Mouse (Mus musculus) liver, embryonic 12.5 days (tissue): ENCODE measurements around the gene Atp1b2. TPM values are rescaled to one million over a fixed set of nuclear protein-coding genes. Genes with fewer than 3 reads are reported as not detected.
A peak's percentile ranks its signal among the peaks of the same experiment; 100 is the strongest.

Source experiments
- ATAC-seq: fragments of 200-750 bp; cut with Nextera tagmentation; 2 replicates; pipeline ENCODE4 v1.8.0; 2017; ENCODE audit warnings: moderate number of reproducible peaks, mild to moderate bottlenecking, moderate library complexity
- H3K27ac ChIP-seq: fragments of 300-500 bp; sonication (generic); 2 replicates; pipeline ENCODE4 v1.5.1; 2016; ENCODE audit warnings: mild to moderate bottlenecking
- H3K27me3 ChIP-seq: fragments of 300-500 bp; sonication (generic); replicated peaks from 2 replicates; pipeline ENCODE4 v1.6.1; 2016; ENCODE audit warnings: mild to moderate bottlenecking, moderate library complexity
- H3K36me3 ChIP-seq: fragments of 300-500 bp; sonication (generic); 2 replicates; pipeline ENCODE4 v1.6.1; 2016; ENCODE audit warnings: mild to moderate bottlenecking, moderate library complexity
- H3K4me1 ChIP-seq: fragments of 300-500 bp; sonication (generic); 2 replicates; pipeline ENCODE4 v1.6.1; 2016
- H3K4me2 ChIP-seq: fragments of 300-500 bp; sonication (generic); 2 replicates; pipeline ENCODE4 v1.6.1; 2016; ENCODE audit warnings: mild to moderate bottlenecking, moderate library complexity
- H3K4me3 ChIP-seq: fragments of 300-500 bp; sonication (generic); 2 replicates; pipeline ENCODE4 v1.5.1; 2016; ENCODE audit warnings: mild to moderate bottlenecking, moderate library complexity
- H3K9ac ChIP-seq: fragments of 300-500 bp; sonication (generic); 2 replicates; pipeline ENCODE4 v1.6.1; 2016; ENCODE audit warnings: mild to moderate bottlenecking, moderate library complexity
- H3K9me3 ChIP-seq: fragments of 300-500 bp; sonication (generic); replicated peaks from 2 replicates; pipeline ENCODE4 v1.6.1; 2016; ENCODE audit warnings: mild to moderate bottlenecking, moderate library complexity
- WGBS: fragments of 180-500 bp; shearing (Covaris S2); methylation state at CpG from one replicate; pipeline ENCODE4 v1.1.7; 2016; ENCODE audit not compliant: insufficient replicate concordance; 5-methylcytosine and 5-hydroxymethylcytosine counted together
- polyA plus RNA-seq: library from polyadenylated mRNA; unstranded; fragments of >200 nt; fragmentation: Nextera tagmentation; extraction: Ambion mirVana; gene quantifications from 2 replicates; pipeline ENCODE4 v1.2.1, GENCODE M21; 2016

Atp1b2 gene
- polyA plus RNA-seq, 1 experiment from 2014 or later: 38.3 TPM

GRCm38 (mm10) chr11:69589207-69589834 is 16.4 kb downstream of the Atp1b2 start:
- peak overlapping the region; percentile 64 for H3K9ac ChIP-seq
- peaks cover 80% of the 10 kb centered on the region for H3K36me3 ChIP-seq
- peak overlapping the region; percentile 61 for H3K4me2 ChIP-seq
- 41% methylated on average over 22 of the region's 22 CpGs for WGBS
- no peaks in the 10 kb centered on the region for H3K27me3 ChIP-seq
- H3K4me3 ChIP-seq: peak overlapping the region; percentile 10
- H3K4me1 ChIP-seq: peaks cover 93% of the 10 kb centered on the region
- peak; percentile 81 for ATAC-seq
- peak overlapping the region; percentile 95 for H3K27ac ChIP-seq
- no peaks in the 10 kb centered on the region for H3K9me3 ChIP-seq

- Histone ChIP-seq H3K9ac (peak overlapping the region; percentile 50), H3K4me3 (peak overlapping the region; percentile 32), H3K4me2 (peak overlapping the region; percentile 63), H3K27ac (peak overlapping the region; percentile 95), H3K36me3 (peaks cover 65% of the 10 kb centered on the region), H3K27me3 (no peaks in the 10 kb centered on the region), H3K4me1 (peaks cover 91% of the 10 kb centered on the region), H3K9me3 (no peaks in the 10 kb centered on the region)
- ATAC-seq: peak; percentile 76
- 29% methylated on average over 7 of the region's 7 CpGs for WGBS
These were observed 19.9 kb downstream of the Atp1b2 start for GRCm38 (mm10) chr11:69585718-69586325.

DNA sequence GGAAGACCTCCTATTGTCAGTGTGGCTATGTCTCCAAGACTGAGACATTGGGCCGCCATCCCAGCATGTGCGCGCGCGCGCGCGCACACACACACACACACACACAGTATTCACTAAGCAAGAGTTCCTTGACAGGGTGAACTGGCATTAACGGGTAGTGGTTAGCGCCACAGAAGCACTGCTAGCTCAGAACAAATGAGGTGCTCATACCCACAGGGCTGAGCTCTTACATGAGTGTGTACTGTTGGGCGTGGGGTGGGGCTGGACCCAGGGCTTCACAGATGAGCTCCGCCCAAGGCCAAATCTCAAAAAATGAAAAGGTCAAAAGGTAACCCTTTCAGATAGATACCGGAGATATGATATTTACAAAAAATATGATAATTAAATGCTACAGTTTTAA is 20.8 kb downstream of the Atp1b2 start:
- WGBS: 84% methylated on average over 13 of the region's 13 CpGs
- Histone ChIP-seq H3K9me3 (no peaks in the 10 kb centered on the region), H3K4me3 (0 out of 2 replicates have a peak overlapping the region, but pooled peaks have one; percentile 4), H3K4me1 (peaks cover 83% of the 10 kb centered on the region), H3K27me3 (no peaks in the 10 kb centered on the region), H3K9ac (peak overlapping the region; percentile 50), H3K4me2 (peak overlapping the region; percentile 63), H3K36me3 (peaks cover 56% of the 10 kb centered on the region), H3K27ac (peak overlapping the region; percentile 95)
- no peak for ATAC-seq

- Histone ChIP-seq H3K9ac (peak overlapping the region; percentile 50; the same call in 1 of the 2 replicates), H3K4me3 (no peak overlapping the region), H3K27ac (peak overlapping the region; percentile 95), H3K4me1 (peaks cover 79% of the 10 kb centered on the region), H3K27me3 (no peaks in the 10 kb centered on the region), H3K4me2 (peak overlapping the region; percentile 63; the same call in 1 of the 2 replicates), H3K9me3 (no peaks in the 10 kb centered on the region), H3K36me3 (peaks cover 46% of the 10 kb centered on the region)
- 63% methylated on average over 7 of the region's 7 CpGs for WGBS
- ATAC-seq: no peak
These were observed 21.7 kb downstream of the Atp1b2 start for GRCm38 (mm10) chr11:69584008-69584407.

- ATAC-seq: no peak
- H3K4me3 ChIP-seq: peak overlapping the region; percentile 86
- peaks cover 32% of the 10 kb centered on the region for H3K36me3 ChIP-seq
- peak overlapping the region; percentile 96 for H3K4me2 ChIP-seq
- WGBS: 53% methylated on average over 9 of the region's 9 CpGs
- no peaks in the 10 kb centered on the region for H3K9me3 ChIP-seq
- H3K27ac ChIP-seq: peak overlapping the region; percentile 95
- peak overlapping the region; percentile 89 for H3K9ac ChIP-seq
- H3K27me3 ChIP-seq: no peaks in the 10 kb centered on the region
- peaks cover 74% of the 10 kb centered on the region for H3K4me1 ChIP-seq
These were observed 23.4 kb downstream of the Atp1b2 start for GRCm38 (mm10) chr11:69582230-69582805.

DNA sequence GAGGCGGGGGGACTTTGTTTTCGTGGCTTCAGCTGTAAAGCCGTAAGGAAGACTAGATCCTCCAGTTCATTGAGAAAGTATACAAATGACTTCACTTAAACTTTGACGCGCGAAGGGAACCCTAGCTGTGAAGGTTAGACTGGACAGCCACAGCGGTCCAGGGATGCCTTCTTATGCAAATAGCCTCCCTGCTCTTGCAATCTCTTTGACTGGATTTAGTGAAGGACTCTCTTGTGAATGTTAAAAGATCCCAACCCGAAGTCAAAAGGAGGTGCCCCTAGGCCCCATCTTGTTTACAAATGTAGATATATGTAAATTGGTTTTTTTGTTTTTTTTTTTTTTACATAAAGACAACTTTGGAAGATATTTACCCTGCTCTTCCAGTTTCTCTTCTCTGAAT is 23.9 kb downstream of the Atp1b2 start:
- ATAC-seq: no peak
- peaks cover 74% of the 10 kb centered on the region for H3K4me1 ChIP-seq
- H3K4me3 ChIP-seq: peak overlapping the region; percentile 86
- H3K36me3 ChIP-seq: peaks cover 32% of the 10 kb centered on the region
- WGBS: 1% methylated on average over 8 of the region's 8 CpGs
- H3K4me2 ChIP-seq: peak overlapping the region; percentile 96
- peak overlapping the region; percentile 89 for H3K9ac ChIP-seq
- H3K27ac ChIP-seq: peak overlapping the region; percentile 95
- H3K27me3 ChIP-seq: no peaks in the 10 kb centered on the region
- H3K9me3 ChIP-seq: no peaks in the 10 kb centered on the region

DNA sequence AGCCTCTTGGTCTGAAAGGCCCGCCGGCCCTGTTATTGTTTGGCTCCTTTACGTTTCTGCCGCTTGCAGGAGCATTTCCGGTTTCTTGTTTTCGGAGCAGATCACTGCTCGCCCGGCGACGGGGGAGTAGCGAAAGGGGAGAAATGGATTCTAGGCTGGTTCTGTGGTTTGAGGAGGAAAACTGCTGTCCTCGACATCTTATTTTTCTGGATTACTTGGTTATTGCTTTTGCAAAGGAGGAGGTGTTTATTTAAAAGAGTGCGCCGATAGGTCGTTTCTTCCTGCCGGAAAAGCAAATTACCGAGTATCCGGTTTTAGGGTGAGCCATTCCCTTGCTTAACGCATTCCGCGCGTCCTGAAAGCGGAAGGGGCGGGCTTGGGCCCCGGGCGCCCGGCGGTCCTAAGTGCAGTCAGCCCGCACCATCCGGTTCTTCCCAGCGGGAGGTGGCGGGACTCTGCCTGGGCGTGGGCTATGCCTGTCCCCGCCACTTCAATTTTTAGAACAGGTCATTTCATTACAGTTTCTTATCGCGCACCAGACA is 24.5 kb downstream of the Atp1b2 start:
- Histone ChIP-seq H3K4me2 (peak overlapping the region; percentile 96), H3K27me3 (no peaks in the 10 kb centered on the region), H3K27ac (peak overlapping the region; percentile 95), H3K4me3 (peak overlapping the region; percentile 86), H3K9me3 (no peaks in the 10 kb centered on the region), H3K9ac (peak overlapping the region; percentile 89), H3K4me1 (peaks cover 74% of the 10 kb centered on the region), H3K36me3 (peaks cover 33% of the 10 kb centered on the region)
- ATAC-seq: peak; percentile 84
- under 1% methylated on average over 36 of the region's 36 CpGs for WGBS

DNA sequence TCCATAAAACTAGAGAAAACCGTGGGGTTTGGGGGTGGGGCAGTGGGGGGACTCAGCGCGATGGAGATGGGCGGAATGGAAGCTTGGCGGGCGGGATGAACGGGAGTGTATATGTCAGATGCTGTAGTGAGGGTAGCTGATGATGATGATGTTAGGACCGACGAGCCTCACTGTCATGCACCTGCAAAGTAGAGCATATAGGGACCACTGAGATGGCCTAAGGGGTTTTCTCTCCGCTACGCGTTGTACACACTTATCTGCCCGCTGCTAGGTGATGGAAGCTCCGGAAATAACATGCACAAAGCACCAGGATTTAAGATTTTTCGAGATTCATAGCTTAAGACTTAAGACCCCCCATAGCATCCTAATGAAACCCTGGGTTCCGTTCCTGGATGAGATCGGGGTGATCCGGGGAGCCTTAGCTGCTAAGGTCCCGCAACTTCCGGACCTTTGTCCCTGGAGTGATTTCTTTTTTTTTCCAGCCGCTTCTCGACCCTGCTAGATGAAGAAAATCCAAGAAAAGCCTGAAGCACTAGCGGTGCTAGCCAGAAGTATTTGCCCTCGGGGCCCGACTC is 25.1 kb downstream of the Atp1b2 start:
- peaks cover 74% of the 10 kb centered on the region for H3K4me1 ChIP-seq
- WGBS: 1% methylated on average over 25 of the region's 25 CpGs
- H3K27me3 ChIP-seq: no peaks in the 10 kb centered on the region
- no peaks in the 10 kb centered on the region for H3K9me3 ChIP-seq
- peak overlapping the region; percentile 86 for H3K4me3 ChIP-seq
- ATAC-seq: no peak
- peaks cover 38% of the 10 kb centered on the region for H3K36me3 ChIP-seq
- H3K27ac ChIP-seq: peak overlapping the region; percentile 95
- peak overlapping the region; percentile 96 for H3K4me2 ChIP-seq
- H3K9ac ChIP-seq: peak overlapping the region; percentile 89

DNA sequence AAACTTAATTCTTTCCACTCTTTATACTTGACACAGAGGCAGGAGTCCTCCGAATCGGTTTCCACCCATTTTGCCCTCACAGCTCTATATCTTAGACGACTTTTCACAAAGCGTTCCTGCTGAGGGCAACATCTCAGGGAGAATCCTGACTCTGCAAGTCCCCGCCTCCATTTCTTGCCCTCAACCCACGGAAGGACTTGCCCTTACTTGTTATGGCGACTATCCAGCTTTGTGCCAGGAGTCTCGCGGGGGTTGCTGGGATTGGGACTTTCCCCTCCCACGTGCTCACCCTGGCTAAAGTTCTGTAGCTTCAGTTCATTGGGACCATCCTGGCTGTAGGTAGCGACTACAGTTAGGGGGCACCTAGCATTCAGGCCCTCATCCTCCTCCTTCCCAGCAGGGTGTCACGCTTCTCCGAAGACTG is 25.6 kb downstream of the Atp1b2 start, which contains the start of the genes Wrap53 and Trp53:
Wrap53 (minus strand) TSS at position 165 of the 424 bp plus-strand sequence.
Trp53 (plus strand) TSS at position 269 of the 424 bp plus-strand sequence.
- peak; percentile 55 for ATAC-seq
- Histone ChIP-seq H3K4me3 (peak within 1 kb of the TSS; percentile 86), H3K9me3 (no peaks in the 10 kb centered on the region), H3K4me1 (peaks cover 74% of the 10 kb centered on the region), H3K27ac (peak within 1 kb of the TSS; percentile 95), H3K9ac (peak within 1 kb of the TSS; percentile 89), H3K36me3 (peaks cover 43% of the 10 kb centered on the region), H3K4me2 (peak within 1 kb of the TSS; percentile 96), H3K27me3 (no peaks in the 10 kb centered on the region)
- WGBS: under 1% methylated on average over 13 of the region's 13 CpGs

DNA sequence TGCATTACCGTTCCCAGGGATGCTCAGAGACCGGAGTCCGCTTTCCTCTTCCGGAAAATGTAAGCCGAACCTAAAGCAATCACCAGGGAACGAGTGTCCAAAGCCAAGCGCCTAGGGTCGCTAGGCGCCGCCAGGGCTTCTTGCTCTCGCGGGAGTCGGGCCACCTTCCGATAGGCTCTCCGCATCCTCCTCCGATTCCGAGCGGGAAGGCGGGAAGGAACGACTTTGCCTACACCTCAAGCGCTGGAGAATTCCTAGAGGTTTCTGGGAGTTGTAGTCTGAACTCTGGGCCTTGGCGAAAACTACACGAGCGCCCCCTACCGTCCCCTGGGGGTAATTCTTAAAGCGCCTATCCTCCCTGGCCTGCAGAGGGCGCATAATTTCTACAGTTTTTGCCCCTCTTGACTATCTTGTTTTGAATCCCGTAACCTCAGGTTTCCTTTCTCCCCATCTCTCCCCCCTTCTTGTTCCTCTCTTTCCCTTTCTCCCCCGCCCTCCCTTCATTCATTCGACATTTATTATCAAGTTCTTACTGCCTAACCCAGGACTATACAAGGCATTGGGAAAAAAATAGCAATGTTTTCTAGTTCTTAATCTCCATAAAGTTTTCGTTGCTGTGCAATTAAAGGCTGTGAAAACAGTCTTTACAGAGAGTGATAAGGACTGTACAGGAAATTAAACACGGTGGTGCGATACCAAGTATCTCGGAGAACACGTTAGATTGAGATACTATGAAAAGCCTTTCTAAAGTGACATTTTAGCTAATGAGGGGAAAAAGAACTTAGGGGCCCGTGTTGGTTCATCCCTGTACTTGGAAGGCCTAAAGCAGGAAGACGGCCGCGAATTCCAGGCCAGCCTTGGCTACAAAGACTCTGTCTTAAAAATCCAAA is 26.4 kb downstream of the Atp1b2 start:
- ATAC-seq: peak; percentile 80
- no peaks in the 10 kb centered on the region for H3K9me3 ChIP-seq
- H3K27me3 ChIP-seq: no peaks in the 10 kb centered on the region
- peaks cover 74% of the 10 kb centered on the region for H3K4me1 ChIP-seq
- peak overlapping the region; percentile 95 for H3K27ac ChIP-seq
- peak overlapping the region; percentile 96 for H3K4me2 ChIP-seq
- H3K9ac ChIP-seq: peak overlapping the region; percentile 89
- H3K4me3 ChIP-seq: peak overlapping the region; percentile 86
- WGBS: 1% methylated on average over 39 of the region's 39 CpGs
- H3K36me3 ChIP-seq: peaks cover 45% of the 10 kb centered on the region

- peak overlapping the region; percentile 96 for H3K4me2 ChIP-seq
- peak overlapping the region; percentile 95 for H3K27ac ChIP-seq
- ATAC-seq: no peak
- no peaks in the 10 kb centered on the region for H3K9me3 ChIP-seq
- H3K27me3 ChIP-seq: no peaks in the 10 kb centered on the region
- H3K4me3 ChIP-seq: peak overlapping the region; percentile 86
- H3K36me3 ChIP-seq: peaks cover 45% of the 10 kb centered on the region
- H3K4me1 ChIP-seq: peaks cover 66% of the 10 kb centered on the region
- H3K9ac ChIP-seq: peak overlapping the region; percentile 89
- WGBS: 7% methylated on average over 15 of the region's 15 CpGs
These were observed 27.4 kb downstream of the Atp1b2 start for GRCm38 (mm10) chr11:69578301-69578700.
